Mouse (Mus musculus) c-Kit-positive CD71-negative TER-119-negative erythroid progenitor cells, embryonic 14.5 days (primary cell): ENCODE measurements around the gene Dcp1a.

ENCODE experiments used
- DNase-seq: peaks from one replicate; pipeline ENCODE4 v3.0.0-alpha.2; 2013; ENCODE audit warnings: low read depth

Dcp1a gene

GRCm38 (mm10) chr14:30560803-30561389 lies 81.6 kb downstream of the Dcp1a start:
- DNase-seq = no peak

- no peak for DNase-seq
These were observed 82.3 kb downstream of the Dcp1a start for GRCm38 (mm10) chr14:30561470-30562187.

GRCm38 (mm10) chr14:30562343-30562742 lies 83.0 kb downstream of the Dcp1a start:
- DNase-seq = no peak

- DNase-seq = no peak
These were observed 85.1 kb downstream of the Dcp1a start for GRCm38 (mm10) chr14:30564451-30564850.

- DNase-seq = no peak
These were observed 87.0 kb downstream of the Dcp1a start for GRCm38 (mm10) chr14:30566317-30566716.

- no peak for DNase-seq
These were observed 88.7 kb downstream of the Dcp1a start for GRCm38 (mm10) chr14:30568016-30568415.

GRCm38 (mm10) chr14:30570303-30570702 lies 91.0 kb downstream of the Dcp1a start:
- DNase-seq = no peak

- no peak for DNase-seq
These were observed 92.9 kb downstream of the Dcp1a start for GRCm38 (mm10) chr14:30572253-30572652.

- no peak for DNase-seq
These were observed 93.9 kb downstream of the Dcp1a start for GRCm38 (mm10) chr14:30573235-30573634.

GRCm38 (mm10) chr14:30573983-30574584 lies 94.7 kb downstream of the Dcp1a start:
- peak; percentile 74 for DNase-seq

GRCm38 (mm10) chr14:30575791-30576190 lies 96.5 kb downstream of the Dcp1a start:
- DNase-seq = no peak

GRCm38 (mm10) chr14:30576260-30576659 lies 96.9 kb downstream of the Dcp1a start:
- no peak for DNase-seq
